Mouse (Mus musculus) neural tube, embryonic 11.5 days (tissue): ENCODE results near the gene Pced1a. TPM values are rescaled to one million over a fixed set of nuclear protein-coding genes. Genes with fewer than 3 reads are reported as not detected.

ENCODE experiments used
- polyA plus RNA-seq: library from polyadenylated mRNA; unstranded; fragments of >200 nt; fragmentation: Nextera tagmentation; extraction: Ambion mirVana; gene quantifications from 2 replicates; pipeline ENCODE4 v1.2.1, GENCODE M21; 2014

Gene Pced1a
- polyA plus RNA-seq, 1 experiment from 2014 or later, result 9.0 TPM

Other genes starting within 250 kb of the Pced1a start
- gene Snrpb, start 245.3 kb downstream of the Pced1a start, polyA plus RNA-seq, result 705 and 724 TPM in 2 replicates
- not detected in 2 replicates for gene Tmc2, start 229.5 kb downstream of the Pced1a start, polyA plus RNA-seq
- gene Nop56, start 150.3 kb downstream of the Pced1a start, polyA plus RNA-seq, result 335 and 348 TPM in 2 replicates
- gene Idh3b, start 140.2 kb downstream of the Pced1a start, polyA plus RNA-seq, result 148 and 149 TPM in 2 replicates
- gene Ebf4, start 129.5 kb downstream of the Pced1a start, polyA plus RNA-seq, result 2.0 and 2.1 TPM in 2 replicates
- 32.3 and 32.6 TPM in 2 replicates for gene Cpxm1, start 27.1 kb downstream of the Pced1a start, polyA plus RNA-seq
- 0.16 TPM in 1 of 2 replicates, not detected in the other for gene Gm28372, start 19.5 kb downstream of the Pced1a start, polyA plus RNA-seq
- not detected in 2 replicates for gene 1700020A23Rik, start 19.4 kb downstream of the Pced1a start, polyA plus RNA-seq
- gene Tmem239, start 18.2 kb downstream of the Pced1a start, polyA plus RNA-seq, result 0.17 TPM in 1 of 2 replicates, not detected in the other
- gene Vps16, start 362 bp downstream of the Pced1a start, polyA plus RNA-seq, result 77.7 and 85.7 TPM in 2 replicates
- 103 and 105 TPM in 2 replicates for gene Ptpra, start 25.6 kb upstream of the Pced1a start, polyA plus RNA-seq
- gene Mrps26, start 139.0 kb upstream of the Pced1a start, polyA plus RNA-seq, result 77.0 and 85.8 TPM in 2 replicates
- 0.48 TPM in 1 of 2 replicates, not detected in the other for gene Oxt, start 151.5 kb upstream of the Pced1a start, polyA plus RNA-seq
- not detected in 2 replicates for gene Avp, start 157.9 kb upstream of the Pced1a start, polyA plus RNA-seq
- 20.4 and 21.8 TPM in 2 replicates for gene Fastkd5, start 205.3 kb upstream of the Pced1a start, polyA plus RNA-seq
- 19.1 and 21.6 TPM in 2 replicates for gene Ubox5, start 205.3 kb upstream of the Pced1a start, polyA plus RNA-seq
- gene Lzts3, start 218.1 kb upstream of the Pced1a start, polyA plus RNA-seq, result 0.84 and 1.1 TPM in 2 replicates
- 44.5 and 44.8 TPM in 2 replicates for gene Ddrgk1, start 240.0 kb upstream of the Pced1a start, polyA plus RNA-seq
- gene Itpa, start 242.9 kb upstream of the Pced1a start, polyA plus RNA-seq, result 143 and 144 TPM in 2 replicates